Mouse (Mus musculus) macrophage (primary cell): Measurements from ENCODE around the gene Gm5458. TPM values are rescaled to one million over a fixed set of nuclear protein-coding genes. Genes with fewer than 3 reads are reported as not detected.
"Not testable (repeated sequence)": the region's sequence is repeated elsewhere in the genome, so short reads cannot be mapped to it uniquely, and the experiment has no call there.

ENCODE experiments used
- H3K27ac ChIP-seq: fragments of 350-480 bp; formaldehyde crosslinking; 2 replicates; pipeline ENCODE4 v1.9.0; 2021
- H3K36me3 ChIP-seq: fragments of 350-480 bp; formaldehyde crosslinking; 2 replicates; pipeline ENCODE4 v1.9.0; 2021; ENCODE audit errors: inconsistent target
- H3K4me3 ChIP-seq: fragments of 350-480 bp; formaldehyde crosslinking; 2 replicates; pipeline ENCODE4 v1.9.0; 2021; ENCODE audit errors: inconsistent target
- H3K79me2 ChIP-seq: fragments of 350-480 bp; formaldehyde crosslinking; 2 replicates; pipeline ENCODE4 v1.9.0; 2021; ENCODE audit errors: inconsistent target
- WGBS: methylation state at CpG from one replicate; pipeline ENCODE4 v1.1.7; 2026; ENCODE audit warnings: inconsistent platforms; ENCODE audit not compliant: missing documents; 5-methylcytosine and 5-hydroxymethylcytosine counted together
- polyA plus RNA-seq: library from polyadenylated mRNA; stranded (reverse); fragments of 250-400 nt; gene quantifications from 3 replicates; pipeline ENCODE4 v1.2.4, GENCODE M21; 2018; ENCODE audit warnings: inconsistent platforms
- total RNA-seq, 78 experiments: library from RNA; depleted of rRNA; stranded (reverse); fragments of 250-400 nt; gene quantifications; 1 replicate in 9 of 78; 2 replicates in 24 of 78; 3 replicates in 43 of 78; 4 replicates in 2 of 78; pipeline ENCODE4 v1.2.4; 2018; ENCODE audit warnings: inconsistent platforms in 56 of 78

The Gm5458 gene
- not detected for total RNA-seq (2018; cell fraction: chromatin; rRNA removed)
- total RNA-seq (2018; cell fraction: cytosol; rRNA removed) = not detected
- not detected for total RNA-seq (2018; cell fraction: nucleus; rRNA removed)
- polyA plus RNA-seq = not detected in 3 replicates

DNA sequence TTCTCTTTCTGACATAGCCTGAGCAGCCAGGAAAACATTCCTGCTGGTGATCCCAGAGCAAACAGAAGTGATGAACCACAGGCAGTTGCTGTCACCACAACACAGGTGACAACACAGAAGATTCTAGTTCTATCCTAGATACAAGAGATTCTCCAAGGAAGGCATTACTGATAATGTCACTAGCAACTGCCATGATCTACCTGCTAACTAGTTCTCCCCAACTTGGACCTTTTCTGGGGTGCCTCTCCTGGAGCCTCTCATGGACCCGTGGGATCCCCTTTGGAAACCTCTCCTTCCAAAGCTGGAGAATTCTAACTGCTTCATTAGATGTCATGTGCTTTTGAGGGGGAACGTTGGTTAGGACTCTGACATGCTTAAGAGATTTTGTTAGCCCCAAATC is at the start of gene Gm5458:
Gm5458 (minus strand) TSS at position 101 of the 400 bp plus-strand sequence.
- not testable (repeated sequence) for H3K4me3 ChIP-seq, H3K36me3 ChIP-seq, H3K79me2 ChIP-seq, H3K27ac ChIP-seq
- WGBS = no CpG with 5 or more reads among the region's 2 CpGs

GRCm38 (mm10) chr14:19646232-19646631 is 43.9 kb upstream of the Gm5458 start:
- H3K27ac ChIP-seq = no peak overlapping the region

DNA sequence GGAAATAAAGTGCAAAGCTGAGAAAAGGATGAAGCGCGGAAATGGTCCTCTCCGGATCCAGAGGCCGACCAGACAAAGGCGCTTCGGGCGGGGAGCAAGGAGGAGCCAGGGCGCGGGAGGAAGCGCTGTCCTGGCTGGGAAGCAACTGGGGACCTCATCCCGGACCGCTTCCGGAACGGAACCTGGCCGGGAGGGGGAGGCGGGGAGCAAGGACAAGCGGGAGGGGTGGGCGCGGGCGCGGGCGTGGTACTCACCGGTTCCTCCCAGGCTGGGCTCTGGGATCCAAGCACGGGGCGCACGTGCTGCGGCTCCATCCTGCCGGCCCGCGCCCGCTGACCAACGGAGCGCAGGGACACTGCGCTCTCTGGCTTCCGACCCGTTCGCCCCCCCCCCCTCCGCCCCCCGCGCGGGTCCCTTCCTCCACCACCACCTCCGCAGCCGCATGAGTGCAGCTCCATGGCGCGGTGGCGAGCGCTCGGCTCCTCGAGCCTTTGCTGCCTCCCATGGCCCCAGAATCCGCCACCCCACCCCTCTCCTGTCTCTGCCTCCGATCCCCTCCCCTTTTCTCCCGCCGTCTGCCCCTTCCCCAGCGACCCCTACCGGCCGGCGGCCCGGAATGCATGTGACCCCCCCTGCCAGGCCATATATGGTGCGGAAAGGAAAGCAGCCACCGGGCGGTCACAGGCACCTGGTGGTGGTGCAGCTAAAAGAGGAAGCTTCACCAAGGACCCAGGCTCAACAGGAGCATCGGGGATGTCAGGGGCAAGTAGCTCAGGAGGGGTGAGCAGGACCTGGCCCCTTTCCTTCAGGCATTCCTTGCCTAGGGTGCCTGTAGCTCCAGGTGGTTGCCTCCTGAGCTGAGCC is 17.3 kb downstream of the Gm5458 start, which contains the start of gene Gm2237:
Gm2237 (minus strand) TSS at position 332 of the 864 bp plus-strand sequence.
- not testable (repeated sequence) for H3K4me3 ChIP-seq, H3K79me2 ChIP-seq, H3K36me3 ChIP-seq, H3K27ac ChIP-seq
- 0% methylated on average over 11 of the region's 62 CpGs for WGBS

More at GRCm38 (mm10) chr14:19646232-19646631, 43.9 kb upstream of the Gm5458 start:
- no peaks in the 10 kb centered on the region for H3K36me3 ChIP-seq
- no peaks in the 10 kb centered on the region for H3K79me2 ChIP-seq
- H3K4me3 ChIP-seq = no peak overlapping the region
- WGBS = 85% methylated on average over 3 of the region's 3 CpGs

GRCm38 (mm10) chr14:19549863-19550262 is 52.5 kb downstream of the Gm5458 start, which contains the start of gene Gm2244:
TSS of gene Gm2244 (minus strand) at chr14:19549963.
- H3K36me3 ChIP-seq, H3K79me2 ChIP-seq, H3K4me3 ChIP-seq, H3K27ac ChIP-seq: not testable (repeated sequence)
- WGBS = no CpG with 5 or more reads among the region's 3 CpGs

Other genes starting within 250 kb of the Gm5458 start
- not detected in 3 replicates for gene Gm21738, start 183.7 kb downstream of the Gm5458 start, polyA plus RNA-seq
- gene Gm2244, start 52.6 kb downstream of the Gm5458 start, polyA plus RNA-seq = not detected in 3 replicates
- gene Gm2237, start 17.4 kb downstream of the Gm5458 start, polyA plus RNA-seq = not detected in 3 replicates
- 0.21 to 3.1 TPM (median 0.24 TPM) in 3 replicates for gene Nid2, start 148.7 kb upstream of the Gm5458 start, polyA plus RNA-seq
- 112 to 202 TPM (median 136 TPM) in 3 replicates for gene Rtraf, start 221.2 kb upstream of the Gm5458 start, polyA plus RNA-seq